ENCODE assay signal across 8 mouse cellular contexts in genomic region chr2:174330616-174331191, GRCm38 (mm10). TPM values are rescaled to one million over a fixed set of nuclear protein-coding genes. Genes with fewer than 3 reads are reported as not detected.
DNase-seq lines count a peak whose midpoint lies in the region; ATAC-seq and TF ChIP-seq lines count a peak whose summit lies in the region.

No protein-coding gene starts in this region.

- TF ChIP-seq CTCF in intestine, postnatal 0 days (IDR thresholded peaks at IDR 0.05; ENCODE audit: low read depth) = peak; percentile 19; the same call in 1 of the 2 replicates

- peak overlapping the region; percentile 94 for H3K4me2 ChIP-seq in intestine, postnatal 0 days (replicated peaks; ENCODE audit: low read depth)
- peak overlapping the region; percentile 87 for H3K4me2 ChIP-seq in liver, embryonic 11.5 days
- peak overlapping the region; percentile 58 for H3K4me2 ChIP-seq in stomach, embryonic 14.5 days (replicated peaks; ENCODE audit: low read depth, low read length)

- peak; percentile 68 for DNase-seq in 3T3-L1 (ENCODE audit: low read depth, low spot score)
- peak; percentile 70 for DNase-seq in adrenal gland, adult 8-10 months
- DNase-seq in embryonic facial prominence, embryonic 10.5 days (ENCODE audit: low spot score) = peak; percentile 86
- DNase-seq in heart, adult 11 months = peak; percentile 99
- DNase-seq in liver, embryonic 11.5 days (ENCODE audit: low spot score) = peak; percentile 84

- peak; percentile 65 for ATAC-seq in intestine, postnatal 0 days
- ATAC-seq in liver, embryonic 11.5 days (replicated peaks; ENCODE audit: low FRiP score) = peak; percentile 53
- 0 out of 2 replicates have a peak, but pooled peaks have one; percentile 15 for ATAC-seq in monocyte, adult 5-6 weeks (replicated peaks; ENCODE audit: insufficient number of reproducible peaks, low FRiP score, low TSS enrichment, poor library complexity, severe bottlenecking)
- ATAC-seq in stomach, embryonic 14.5 days (ENCODE audit: insufficient number of reproducible peaks, insufficient read depth, low FRiP score, low read depth) = peak; percentile 29

- H3K9ac ChIP-seq in intestine, postnatal 0 days (ENCODE audit: low read depth, low read length) = peak overlapping the region; percentile 94
- peak overlapping the region; percentile 87 for H3K9ac ChIP-seq in liver, embryonic 11.5 days (ENCODE audit: low read depth, low read length)
- peak overlapping the region; percentile 100 for H3K9ac ChIP-seq in stomach, embryonic 14.5 days (replicated peaks; ENCODE audit: low read depth, low read length)

- H3K27ac ChIP-seq in embryonic facial prominence, embryonic 10.5 days (replicated peaks) = peak overlapping the region; percentile 100
- H3K27ac ChIP-seq in intestine, postnatal 0 days (ENCODE audit: low read depth, low read length) = peak overlapping the region; percentile 98
- H3K27ac ChIP-seq in liver, embryonic 11.5 days (ENCODE audit: low read depth, low read length) = peak overlapping the region; percentile 99
- H3K27ac ChIP-seq in stomach, embryonic 14.5 days (ENCODE audit: low read length) = peak overlapping the region; percentile 99

- peaks cover 39% of the 10 kb centered on the region for H3K36me3 ChIP-seq in embryonic facial prominence, embryonic 10.5 days (replicated peaks)
- 0 out of 2 replicates have a peak, but pooled peaks cover 3% of the 10 kb centered on the region for H3K36me3 ChIP-seq in intestine, postnatal 0 days (ENCODE audit: control insufficient read depth, insufficient read depth)
- H3K36me3 ChIP-seq in liver, embryonic 11.5 days (ENCODE audit: control insufficient read depth, insufficient read depth, low read length) = peaks cover 7% of the 10 kb centered on the region; the same call in 1 of the 2 replicates
- H3K36me3 ChIP-seq in stomach, embryonic 14.5 days (ENCODE audit: control insufficient read depth, insufficient read depth, low read length) = no peaks in the 10 kb centered on the region; the same call in 1 of the 2 replicates

- peaks cover 15% of the 10 kb centered on the region for H3K9me3 ChIP-seq in embryonic facial prominence, embryonic 10.5 days
- no peaks in the 10 kb centered on the region for H3K9me3 ChIP-seq in intestine, postnatal 0 days (ENCODE audit: control insufficient read depth)
- peaks cover 7% of the 10 kb centered on the region; the same call in 1 of the 2 replicates for H3K9me3 ChIP-seq in liver, embryonic 11.5 days (ENCODE audit: control insufficient read depth, low read length)
- H3K9me3 ChIP-seq in stomach, embryonic 14.5 days (ENCODE audit: control insufficient read depth, low read depth, low read length) = no peaks in the 10 kb centered on the region

- H3K4me3 ChIP-seq in embryonic facial prominence, embryonic 10.5 days = peak overlapping the region; percentile 99
- peak overlapping the region; percentile 95 for H3K4me3 ChIP-seq in intestine, postnatal 0 days (ENCODE audit: low read depth, low read length)
- H3K4me3 ChIP-seq in liver, embryonic 11.5 days (ENCODE audit: low read depth, low read length) = peak overlapping the region; percentile 76
- peak overlapping the region; percentile 99 for H3K4me3 ChIP-seq in stomach, embryonic 14.5 days (ENCODE audit: low read depth, low read length)

- peaks cover 67% of the 10 kb centered on the region for H3K4me1 ChIP-seq in embryonic facial prominence, embryonic 10.5 days
- peaks cover 7% of the 10 kb centered on the region; the same call in 1 of the 2 replicates for H3K4me1 ChIP-seq in intestine, postnatal 0 days (replicated peaks; ENCODE audit: control insufficient read depth, insufficient read depth, low read length)
- H3K4me1 ChIP-seq in liver, embryonic 11.5 days (replicated peaks; ENCODE audit: control insufficient read depth, insufficient read depth, low read length) = peaks cover 41% of the 10 kb centered on the region
- peaks cover 38% of the 10 kb centered on the region for H3K4me1 ChIP-seq in stomach, embryonic 14.5 days (ENCODE audit: control insufficient read depth, insufficient read depth, low read length)

- no peaks in the 10 kb centered on the region for H3K27me3 ChIP-seq in embryonic facial prominence, embryonic 10.5 days (replicated peaks; ENCODE audit: low read depth, poor library complexity, severe bottlenecking)
- H3K27me3 ChIP-seq in intestine, postnatal 0 days (replicated peaks; ENCODE audit: control insufficient read depth, insufficient read depth, low read length) = no peaks in the 10 kb centered on the region
- no peaks in the 10 kb centered on the region for H3K27me3 ChIP-seq in liver, embryonic 11.5 days (replicated peaks; ENCODE audit: control insufficient read depth, insufficient read depth, low read length)
- no peaks in the 10 kb centered on the region for H3K27me3 ChIP-seq in stomach, embryonic 14.5 days (ENCODE audit: control insufficient read depth, insufficient read depth, low read length)

- under 1% methylated on average over 47 of the region's 48 CpGs for WGBS in embryonic facial prominence, embryonic 10.5 days
- WGBS in intestine, postnatal 0 days = 1% methylated on average over 48 of the region's 48 CpGs
- under 1% methylated on average over 42 of the region's 48 CpGs for WGBS in liver, embryonic 11.5 days
- under 1% methylated on average over 44 of the region's 48 CpGs for WGBS in stomach, embryonic 14.5 days

RNA-seq across cellular contexts. Expression of gene Gm20721, which starts 15.8 kb away (rescaled TPM):
- 1 to 10 TPM; 1.6 to 2.7 (median 2.3) TPM for total RNA-seq in adrenal gland, adult 8-10 months (2022)
- polyA plus RNA-seq in embryonic facial prominence, embryonic 10.5 days (2016; fragmentation: Nextera tagmentation; extraction: Ambion mirVana) = 11.9 and 14.6 TPM in 2 replicates
- polyA plus RNA-seq in intestine, postnatal 0 days (2015; fragmentation: Nextera tagmentation; extraction: Ambion mirVana) = 2.7 and 3.5 TPM in 2 replicates
- polyA plus RNA-seq in liver, embryonic 11.5 days (2014; fragmentation: Nextera tagmentation; extraction: Ambion mirVana) = 7.3 and 7.7 TPM in 2 replicates
- 8.0 to 16.0 TPM (median 12.4 TPM) in 3 replicates for total RNA-seq in monocyte, adult 5-6 weeks (2017)
- 6.9 and 7.2 TPM in 2 replicates for polyA plus RNA-seq in stomach, embryonic 14.5 days (2014; fragmentation: Nextera tagmentation; extraction: Ambion mirVana)

RNA-seq across cellular contexts. Expression of gene Gnas, which starts 46.6 kb away (rescaled TPM):
- 1,000 to 10,000 TPM; 2,052 to 2,625 (median 2,313) TPM for total RNA-seq in adrenal gland, adult 8-10 months (2022)
- polyA plus RNA-seq in embryonic facial prominence, embryonic 10.5 days (2016; fragmentation: Nextera tagmentation; extraction: Ambion mirVana) = 1,270 and 1,303 TPM in 2 replicates
- polyA plus RNA-seq in intestine, postnatal 0 days (2015; fragmentation: Nextera tagmentation; extraction: Ambion mirVana) = 686 and 705 TPM in 2 replicates
- polyA plus RNA-seq in liver, embryonic 11.5 days (2014; fragmentation: Nextera tagmentation; extraction: Ambion mirVana) = 729 and 742 TPM in 2 replicates
- total RNA-seq in monocyte, adult 5-6 weeks (2017) = 224 to 349 TPM (median 269 TPM) in 3 replicates
- 1,470 and 1,806 TPM in 2 replicates for polyA plus RNA-seq in stomach, embryonic 14.5 days (2014; fragmentation: Nextera tagmentation; extraction: Ambion mirVana)

Comparison
In these comparisons a context has a peak if more than half of its experiments do, and no peak if none do; other contexts are left out.
1. Peak in every context shown above with its lines: DNase-seq, ATAC-seq, H3K4me3 ChIP-seq and H3K27ac ChIP-seq.
2. ATAC-seq: peak in every context shown above with its lines; median percentile 65 in intestine, postnatal 0 days; 53 in liver, embryonic 11.5 days; 29 in stomach, embryonic 14.5 days; 15 in monocyte, adult 5-6 weeks.